Mouse (Mus musculus): ENCODE results near the gene Zfp94.
A peak's percentile ranks its signal among the peaks of the same experiment; 100 is the strongest.

DNA sequence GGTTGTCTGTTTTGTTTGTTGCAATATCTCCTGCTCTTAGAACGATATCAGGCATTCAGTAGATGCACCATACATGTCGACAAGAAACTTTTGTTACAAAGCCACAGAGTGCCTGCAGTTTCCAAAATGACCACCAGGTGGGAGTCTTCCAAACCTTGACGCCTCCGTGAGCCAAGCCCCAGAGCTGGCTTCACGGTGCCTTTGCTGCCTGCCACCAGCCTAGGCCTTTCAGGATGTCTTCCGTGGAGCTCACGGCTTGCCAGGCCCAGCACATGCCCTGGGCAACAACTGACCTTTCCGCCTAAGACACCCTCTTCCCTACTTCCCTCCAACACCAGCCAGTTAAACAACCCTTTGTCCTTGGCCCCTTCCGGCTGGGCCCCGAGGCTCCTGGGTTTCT lies 48.4 kb upstream of the Zfp94 start:
- TF ChIP-seq CTCF (IDR thresholded peaks at IDR 0.05; ENCODE audit: borderline replicate concordance, control insufficient read depth, extremely low read depth, insufficient read depth, low read length, poor library complexity) (peak; percentile 93), POLR2A (IDR thresholded peaks at IDR 0.05; ENCODE audit: control insufficient read depth, extremely low read depth, insufficient read depth, low read length, poor library complexity) (no peak)

All from thymus, adult 2 months (tissue).